Mouse (Mus musculus) kidney, adult 2 months (tissue): ENCODE results near the gene Ccr7.

Source experiments
- CTCF ChIP-seq: fragments of 200-500 bp; conservative IDR thresholded peaks from 2 replicates; pipeline ENCODE4 v1.5.1; 2011; ENCODE audit warnings: low read depth, mild to moderate bottlenecking, control low read depth, low read length, moderate library complexity, mixed read lengths; ENCODE audit not compliant: insufficient read depth, insufficient read length
- POLR2A ChIP-seq: fragments of 200-500 bp; IDR thresholded peaks from one replicate; pipeline ENCODE4 v1.6.1; 2011; ENCODE audit warnings: low read depth, low read length, control low read depth

DNA sequence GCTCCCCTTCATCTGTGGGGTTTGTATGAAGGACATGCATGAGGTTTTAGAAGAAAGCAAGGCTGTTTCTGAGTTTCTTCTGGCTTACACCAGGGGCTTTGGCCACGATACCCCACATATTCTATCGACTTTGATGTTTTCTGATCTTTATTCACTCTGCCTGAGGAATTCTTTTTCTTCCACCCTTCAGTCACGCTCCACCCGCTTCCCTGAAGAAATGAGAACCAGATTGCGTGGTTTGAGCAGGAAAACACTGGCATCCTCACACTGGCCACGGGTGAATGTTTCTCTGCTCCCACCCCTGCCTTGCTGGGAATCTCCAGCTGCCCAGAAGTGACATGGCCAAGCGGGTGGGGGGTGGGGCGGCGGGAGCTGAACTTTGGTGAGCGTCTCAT, 30.2 kb downstream of the Ccr7 start:
- TF ChIP-seq CTCF (no peak), POLR2A (no peak)
